Mouse (Mus musculus) heart, adult 2 months (tissue): ENCODE data around the gene Gm42906.

Source experiments
- CTCF ChIP-seq: fragments of 200-600 bp; IDR thresholded peaks from 2 replicates; pipeline ENCODE4 v1.8.1; 2022; ENCODE audit warnings: antibody characterized with exemption, mild to moderate bottlenecking, moderate library complexity
- POLR2A ChIP-seq: fragments of 200-500 bp; IDR thresholded peaks from 2 replicates; pipeline ENCODE4 v1.6.1; 2011; ENCODE audit warnings: mild to moderate bottlenecking, low read depth, low read length, control low read depth; ENCODE audit not compliant: insufficient read depth

DNA sequence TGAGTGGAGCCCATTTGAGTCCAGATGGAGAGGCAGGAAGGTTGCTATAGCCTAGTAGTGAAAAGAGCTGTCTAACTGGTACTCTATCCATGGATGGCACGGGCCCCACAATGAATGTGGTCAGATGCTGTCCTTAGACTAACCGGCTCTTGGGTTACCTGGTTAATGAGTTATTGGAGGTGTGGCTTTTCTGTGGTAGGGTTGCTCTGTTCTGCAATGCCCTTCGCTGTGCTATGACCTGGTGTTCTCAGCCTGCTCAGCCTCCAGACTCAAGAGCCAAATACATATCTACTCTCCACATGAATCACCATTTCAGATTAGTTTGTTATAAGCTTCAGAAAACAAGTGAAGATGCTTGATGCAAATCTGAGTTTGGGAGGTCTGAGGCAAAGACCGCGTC, 385.1 kb downstream of the Gm42906 start:
- TF ChIP-seq CTCF (no peak), POLR2A (no peak)
